Mouse (Mus musculus) adrenal gland, adult 18-20 months (tissue): ENCODE results near the gene Zbtb4. TPM values are rescaled to one million over a fixed set of nuclear protein-coding genes. Genes with fewer than 3 reads are reported as not detected.

ENCODE experiments used
- DNase-seq, 2 experiments: peaks; one replicate each; pipeline ENCODE4 v3.0.0; 2021 to 2022; ENCODE audit warnings: low spot score in 2 of 2
- total RNA-seq, 2 experiments: library from RNA; stranded (reverse); gene quantifications; 1 replicate in 1 of 2; 2 replicates in 1 of 2; pipeline ENCODE4 v1.2.3; 2021

The Zbtb4 gene
- total RNA-seq, 2 experiments from 2014 or later, result 48.2 to 71.4 TPM

- DNase-seq, result no peak
These were observed 33.9 kb downstream of the Zbtb4 start for GRCm38 (mm10) chr11:69799394-69800137.

DNA sequence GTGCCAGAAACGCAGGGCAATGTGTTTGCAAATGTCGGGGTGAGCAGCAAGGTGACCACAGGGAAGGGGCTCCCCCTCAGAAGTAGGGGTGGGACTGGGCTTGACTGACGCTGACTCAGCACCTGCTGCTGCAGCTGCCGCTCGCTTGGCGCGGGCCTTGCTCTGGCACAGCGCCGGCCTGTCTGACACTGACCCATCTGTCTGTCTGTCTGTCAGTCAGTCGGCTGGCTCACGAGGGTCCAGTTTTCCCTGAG is 34.4 kb downstream of the Zbtb4 start:
- DNase-seq, result no peak

DNA sequence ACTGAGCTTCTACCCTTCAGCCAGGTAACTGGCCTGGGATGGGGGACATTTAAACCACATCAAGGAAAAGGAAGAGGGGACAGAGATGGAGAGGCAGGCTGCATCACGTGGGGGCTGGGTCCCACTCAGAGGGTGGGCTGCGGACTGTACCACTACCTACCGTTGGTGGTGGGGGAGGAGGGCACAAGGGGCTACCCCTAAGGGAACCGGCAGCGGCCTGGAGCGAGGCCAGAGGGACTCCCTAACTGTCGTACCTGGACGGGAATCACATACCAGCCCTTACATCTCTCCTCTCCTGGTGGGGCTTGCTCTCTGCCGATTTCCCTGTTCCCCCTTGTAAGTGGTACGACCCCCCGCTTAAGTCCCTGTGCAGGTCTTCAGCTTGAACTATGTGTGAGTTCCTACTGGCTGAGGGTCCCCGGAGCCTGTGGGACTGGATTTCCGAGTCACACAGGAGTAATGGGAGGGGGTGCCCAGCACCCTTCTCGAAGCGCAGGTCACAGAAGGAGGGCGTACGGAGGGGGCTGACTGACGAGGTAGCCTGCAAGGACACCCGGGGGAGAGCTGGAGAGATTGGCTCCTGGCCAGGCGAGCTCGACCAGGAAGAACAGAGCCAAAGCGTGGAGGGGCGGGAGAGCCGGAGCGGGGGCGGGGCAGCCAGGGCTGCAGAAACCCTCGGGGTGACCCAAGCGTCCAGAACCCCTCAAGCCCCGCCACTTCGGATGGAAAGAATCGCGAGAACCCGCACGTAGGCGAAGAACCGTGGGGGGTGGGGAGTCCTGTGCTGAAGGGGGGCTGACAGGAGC is 34.9 kb downstream of the Zbtb4 start:
- DNase-seq, result peak in 1 of 2 experiments; percentile 65

GRCm38 (mm10) chr11:69801379-69801977 is 35.8 kb downstream of the Zbtb4 start, which contains the start of gene Fgf11:
Gene Fgf11 (minus strand): TSS chr11:69801857.
- DNase-seq, result no peak

- peak; percentile 87 to 89 for DNase-seq
These were observed 37.0 kb downstream of the Zbtb4 start for GRCm38 (mm10) chr11:69802648-69803105.

DNA sequence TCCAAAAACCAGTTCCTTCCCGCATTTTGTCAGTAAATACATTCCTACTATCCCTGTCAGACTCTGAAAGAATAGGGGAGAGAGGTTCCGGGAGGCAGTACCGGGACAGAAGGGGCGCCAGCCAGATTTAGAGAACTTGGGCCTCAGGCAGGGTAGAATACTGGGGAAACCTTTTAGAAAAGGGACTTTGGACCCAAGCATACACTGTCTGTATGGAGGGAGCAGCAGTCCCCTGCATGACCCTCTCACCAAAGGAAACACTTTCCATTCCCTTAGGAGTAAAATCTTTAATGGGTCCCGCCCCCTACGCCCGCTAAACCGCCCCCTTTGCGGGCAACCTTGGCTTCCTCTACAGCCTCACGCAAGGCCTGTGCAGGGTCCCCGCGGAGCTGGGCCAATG is 37.6 kb downstream of the Zbtb4 start:
- DNase-seq, result no peak

DNA sequence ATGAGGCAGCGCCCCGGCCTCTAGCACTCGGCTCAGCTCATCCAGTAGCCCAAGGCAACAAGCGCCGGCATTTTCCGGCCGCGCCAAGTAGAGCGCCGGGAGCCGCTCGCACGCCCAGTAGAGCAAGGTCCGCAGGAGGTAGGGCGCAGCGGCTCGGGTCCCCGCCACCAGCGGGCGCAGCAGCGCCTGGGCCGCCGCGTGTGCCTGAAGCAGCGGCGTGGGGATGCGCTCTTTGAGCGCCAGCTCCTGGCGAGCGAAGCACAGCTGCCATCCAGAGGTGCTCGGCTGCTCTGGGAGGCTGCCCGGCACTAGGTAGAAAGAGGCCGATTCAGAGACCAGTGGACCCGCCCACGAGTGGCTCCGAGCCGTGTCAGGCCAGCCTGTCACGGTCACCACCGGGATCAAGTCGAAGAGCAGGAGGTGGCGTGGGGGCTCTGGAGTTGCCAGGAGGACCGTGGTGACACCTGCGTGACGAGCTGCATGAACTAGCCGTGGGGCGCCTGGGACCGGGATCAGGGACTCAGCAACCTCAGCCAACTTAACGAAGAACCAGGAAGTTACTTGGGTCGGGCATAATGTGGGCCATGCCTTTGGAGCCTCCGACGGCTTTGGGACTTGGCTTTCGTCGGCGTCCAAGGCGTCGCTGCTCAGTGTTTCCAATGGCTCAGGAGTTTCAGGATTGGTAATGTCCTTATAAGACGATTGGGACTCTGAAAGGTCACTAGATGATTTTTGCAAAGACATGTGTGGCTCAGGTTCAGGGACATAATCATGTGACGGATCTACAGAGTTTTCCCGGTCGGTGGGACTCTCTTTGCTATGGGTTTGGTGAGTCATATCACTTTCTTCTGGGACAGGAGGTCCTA is 38.3 kb downstream of the Zbtb4 start:
- peak; percentile 78 to 82 for DNase-seq

- peak in 1 of 2 experiments; percentile 23 for DNase-seq
These were observed 38.9 kb downstream of the Zbtb4 start for GRCm38 (mm10) chr11:69804652-69804940.

DNA sequence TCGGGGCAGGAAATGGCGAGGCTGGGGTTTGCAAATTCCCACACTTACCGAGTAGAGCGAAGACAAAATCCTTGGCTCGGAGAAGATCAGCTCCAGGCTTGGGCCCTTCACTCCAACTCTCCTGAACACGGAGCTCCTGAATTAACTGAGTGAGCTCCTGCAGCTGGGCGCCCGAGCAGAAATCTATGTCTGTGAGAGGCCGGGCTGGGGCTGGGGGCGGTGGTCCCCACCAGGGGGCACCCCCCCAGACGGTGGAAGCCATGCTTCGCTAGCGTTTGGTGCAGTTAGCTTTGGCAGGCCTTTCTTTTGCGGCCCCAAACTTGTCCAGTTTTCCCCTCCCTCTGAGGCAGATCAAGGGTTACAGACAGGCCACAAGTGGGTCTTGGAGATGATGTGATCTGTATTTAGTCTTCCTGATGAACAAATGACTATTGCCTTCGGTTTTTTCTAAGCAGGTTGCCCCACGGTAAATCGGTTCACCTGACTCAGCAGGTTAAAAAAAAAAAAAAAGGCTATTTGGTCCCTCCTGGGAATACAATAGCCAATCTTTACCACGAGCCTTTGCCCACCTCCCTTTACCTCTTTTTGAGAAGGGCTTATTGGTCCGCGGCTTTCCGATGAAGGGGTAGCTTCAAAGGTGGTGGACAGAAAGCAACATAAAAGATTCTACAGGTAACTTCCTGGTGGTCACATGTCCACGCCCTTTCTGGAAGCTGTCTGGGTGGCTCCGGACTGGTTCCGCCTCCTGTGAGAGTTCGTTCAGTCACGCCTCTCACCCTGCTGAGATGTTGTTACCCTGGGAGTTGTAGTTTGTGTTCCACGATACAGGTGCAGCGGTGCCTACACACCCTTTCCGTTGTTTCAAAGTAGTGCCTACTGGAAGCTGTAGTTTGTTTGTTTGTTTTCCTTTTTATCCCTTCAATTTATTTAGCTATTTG is 39.5 kb downstream of the Zbtb4 start, which contains the start of gene Tmem102:
Gene Tmem102 (minus strand): TSS at position 653 of the 938 bp plus-strand sequence.
- DNase-seq, result no peak

DNA sequence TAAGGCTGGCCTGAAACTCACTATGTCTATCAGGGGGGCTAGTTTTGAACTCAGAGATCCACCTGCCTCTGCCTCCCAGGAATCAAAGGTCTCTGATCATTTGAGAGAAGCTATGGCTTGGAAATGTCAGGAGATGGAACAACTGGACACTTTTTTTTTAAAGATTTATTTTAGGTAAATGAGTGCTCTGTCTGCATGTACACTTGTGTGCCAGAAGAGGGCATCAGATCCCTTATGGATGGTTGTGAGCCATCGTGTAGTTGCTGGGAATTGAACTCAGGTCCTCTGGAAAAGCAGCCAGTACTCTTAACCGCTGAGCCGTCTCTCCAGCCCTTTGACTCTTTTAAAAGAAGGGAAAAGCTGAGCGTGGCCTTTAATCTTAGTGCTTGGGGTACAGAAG is 40.7 kb downstream of the Zbtb4 start:
- no peak for DNase-seq

- no peak for DNase-seq
These were observed 41.9 kb downstream of the Zbtb4 start for GRCm38 (mm10) chr11:69807641-69808040.

DNA sequence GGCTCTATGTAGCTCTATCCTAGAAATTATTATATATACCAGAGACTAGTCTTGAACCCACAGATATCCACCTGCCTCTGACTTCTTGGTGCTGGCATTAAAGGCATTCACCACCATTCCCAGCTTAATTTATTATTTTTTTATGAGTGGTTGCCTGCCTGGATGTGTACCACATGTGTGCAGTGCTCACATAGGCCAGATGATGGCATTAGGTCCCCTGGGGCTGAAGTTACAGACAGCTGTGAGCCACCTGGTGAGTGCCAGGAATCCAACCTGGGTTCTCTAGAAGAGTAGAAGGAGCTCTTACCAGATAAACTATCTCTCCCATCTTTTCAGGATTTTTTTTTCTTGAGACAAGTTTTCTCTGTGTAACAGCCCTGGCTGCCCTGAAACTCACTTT is 44.6 kb downstream of the Zbtb4 start:
- no peak for DNase-seq

DNA sequence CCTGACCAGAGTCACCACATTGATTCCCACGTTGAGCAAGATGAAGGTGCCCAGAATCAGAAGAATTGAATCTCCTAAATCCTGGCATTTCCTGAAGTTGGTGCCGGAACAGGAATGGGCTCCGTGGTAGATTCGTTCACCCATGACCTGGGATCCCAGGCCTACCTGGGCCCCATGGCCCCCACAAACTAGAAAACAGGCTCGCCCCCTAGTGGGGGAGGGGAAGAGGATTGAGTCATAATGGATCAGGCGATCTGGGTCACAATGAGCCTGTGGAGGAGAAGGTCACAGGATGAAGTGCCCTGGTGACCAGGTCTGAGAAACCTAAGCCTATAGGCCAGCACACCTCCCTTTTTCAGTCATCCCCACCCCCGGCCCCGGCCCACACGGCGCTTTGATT is 49.4 kb downstream of the Zbtb4 start, which contains the start of gene Gm39566:
Gene Gm39566 (minus strand): TSS at position 144 of the 400 bp plus-strand sequence.
- DNase-seq, result no peak

DNA sequence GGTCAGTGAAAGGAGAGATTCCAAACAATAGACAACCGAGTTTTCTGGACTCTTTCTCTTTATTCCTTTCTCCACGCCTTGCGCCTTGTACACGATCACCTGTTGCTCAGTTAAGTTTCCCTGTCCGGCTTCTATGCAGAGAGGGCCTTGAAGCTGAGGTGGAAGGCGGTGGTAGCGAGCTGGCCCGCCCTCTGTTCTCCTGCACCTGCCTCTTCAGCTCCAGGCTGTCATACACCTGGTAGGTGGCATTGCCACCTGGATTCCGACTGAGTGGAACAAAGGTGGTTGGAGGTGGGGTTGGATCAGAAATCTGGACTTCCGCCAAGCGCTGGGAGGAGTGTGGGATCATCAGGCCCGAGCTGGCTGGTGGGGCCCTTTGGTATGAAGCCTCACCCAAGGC is 50.8 kb downstream of the Zbtb4 start:
- no peak for DNase-seq

GRCm38 (mm10) chr11:69818365-69818764 is 52.7 kb downstream of the Zbtb4 start, which contains the start of gene Spem2:
Gene Spem2 (minus strand): TSS chr11:69818465.
- no peak for DNase-seq

DNA sequence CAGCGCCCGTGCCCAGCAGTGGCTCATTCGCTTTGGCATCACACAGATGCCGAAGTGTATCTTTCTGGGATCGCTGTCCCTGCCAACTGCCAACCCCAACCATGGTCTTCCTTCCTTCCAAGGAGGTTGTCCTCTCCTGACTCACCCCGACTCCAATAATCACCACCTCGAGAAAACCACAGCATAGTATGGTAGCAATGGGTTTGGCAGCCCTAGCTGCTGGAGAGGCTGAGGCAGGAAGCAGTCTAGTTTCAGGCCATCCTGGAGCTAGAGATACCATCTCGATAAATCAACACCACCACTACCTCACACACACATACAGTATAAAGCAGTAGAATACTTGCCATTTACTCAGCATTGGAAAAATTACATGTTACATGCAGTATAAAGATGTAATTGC is 53.2 kb downstream of the Zbtb4 start:
- DNase-seq, result no peak

GRCm38 (mm10) chr11:69822080-69822479 is 56.4 kb downstream of the Zbtb4 start, which contains the start of gene Spem1:
Gene Spem1 (minus strand): TSS chr11:69822180.
- no peak for DNase-seq

DNA sequence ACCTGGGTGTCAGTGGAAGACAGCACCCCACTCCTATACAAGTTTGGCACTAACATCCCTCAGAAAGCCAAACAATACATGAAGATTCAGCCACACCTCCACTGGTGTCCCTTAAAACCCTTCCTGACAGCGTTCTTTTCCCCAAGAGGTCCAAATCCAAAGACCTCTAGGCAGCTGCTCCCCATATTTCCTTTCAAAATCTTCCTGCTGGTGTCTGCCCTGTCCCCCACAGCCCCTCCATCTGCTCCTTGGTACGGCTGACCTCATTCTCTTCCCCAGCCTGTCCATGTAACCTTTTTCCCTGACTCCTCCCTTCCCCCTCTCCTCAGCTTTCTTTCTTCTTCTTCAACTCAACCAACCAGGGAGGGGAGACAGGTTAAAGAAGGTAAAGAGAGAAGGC is 57.7 kb downstream of the Zbtb4 start:
- no peak for DNase-seq

- DNase-seq, result no peak
These were observed 63.1 kb downstream of the Zbtb4 start for GRCm38 (mm10) chr11:69828832-69829231.

DNA sequence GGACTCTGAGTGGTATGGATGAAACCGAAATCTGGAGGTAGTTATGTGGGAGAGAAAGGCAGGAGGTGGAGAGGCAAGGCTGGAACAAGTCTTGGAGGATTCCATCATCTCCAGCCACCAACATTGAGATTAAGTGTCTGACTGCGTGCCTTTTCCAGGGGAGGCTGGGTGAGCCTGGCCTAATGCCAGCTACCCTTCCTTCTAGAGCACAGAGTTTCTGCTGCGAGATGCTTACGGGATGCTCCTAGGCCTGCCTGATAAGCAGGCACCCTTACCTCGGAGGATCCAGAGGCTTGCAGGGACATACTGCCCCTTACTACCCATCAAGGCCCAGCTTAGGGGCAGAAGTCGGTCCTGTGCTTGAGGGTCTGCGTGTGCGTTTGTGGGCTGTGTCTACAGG is 67.8 kb downstream of the Zbtb4 start:
- no peak for DNase-seq
